Comparison of ENCODE assay signal across 9 mouse cellular contexts in the genomic region with DNA sequence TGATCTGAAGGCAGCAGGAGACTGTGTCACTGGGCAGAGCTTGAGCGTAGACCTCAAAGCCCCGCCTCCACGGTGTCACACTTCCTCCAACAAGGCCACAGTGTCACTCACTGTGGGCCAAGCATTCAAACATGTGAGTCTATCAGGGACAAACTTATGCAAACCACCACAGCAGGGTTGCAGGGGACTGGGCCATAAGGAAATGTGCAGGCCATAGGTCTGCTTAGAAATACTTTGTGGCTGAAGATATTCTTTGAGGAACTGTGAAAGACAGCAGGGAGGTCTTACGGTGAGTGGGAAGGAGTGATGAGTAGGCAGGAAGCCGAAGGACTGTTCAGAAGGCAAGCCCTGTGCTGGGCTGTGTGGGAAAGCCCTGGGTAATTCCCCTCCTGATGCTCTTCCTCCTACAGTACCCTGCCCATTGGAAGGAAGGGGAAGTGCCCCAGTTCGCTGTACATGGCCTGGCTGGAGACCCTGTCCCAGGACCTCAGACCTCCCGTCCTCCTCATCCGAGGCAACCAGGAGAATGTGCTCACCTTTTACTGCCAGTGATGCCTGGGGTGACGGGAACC. TPM values are rescaled to one million over a fixed set of nuclear protein-coding genes. Genes with fewer than 3 reads are reported as not detected.
DNase-seq lines count a peak whose midpoint lies in the region; ATAC-seq and TF ChIP-seq lines count a peak whose summit lies in the region.
"Had no signal": no experiment of that assay in that cellular context is flagged by ENCODE, and none has a peak within 500 bp of the region (broad histone marks: within the 10 kb centered on the region; RNA-seq: fewer than 3 reads in every experiment).

No protein-coding gene starts in this region.

- no peak overlapping the region for H3K4me2 ChIP-seq in liver, embryonic 14.5 days (ENCODE audit: low read depth)

- TF ChIP-seq EP300 in liver, embryonic 14.5 days (IDR thresholded peaks at IDR 0.05; ENCODE audit: low read depth), result no peak

- DNase-seq in adrenal gland, adult 2 months, result peak; percentile 70
- DNase-seq in adrenal gland, postnatal 4 days (ENCODE audit: low spot score in 2 of 2), result no peak
- DNase-seq in adrenal gland, postnatal 14 days, result peak; percentile 78
- DNase-seq in liver, embryonic 14.5 days (ENCODE audit: low read depth in 3 of 3, low spot score in 3 of 3), result no peak
- peak; percentile 54 to 62 for DNase-seq in spleen, postnatal 14 days (ENCODE audit: low spot score in 2 of 2)
- DNase-seq in MN1 (ENCODE audit: low spot score), result no peak
- DNase-seq in cerebellum, adult 18-20 months, result no peak
- DNase-seq in layer of hippocampus, adult 9-10 months (ENCODE audit: low spot score), result no peak

- H3K9me3 ChIP-seq in liver, embryonic 14.5 days (ENCODE audit: control insufficient read depth, low read length), result no peaks in the 10 kb centered on the region

- peaks cover 2 to 16% of the 10 kb centered on the region in 2 experiments; a peak in 3 of 4 replicates for H3K4me1 ChIP-seq in liver, embryonic 14.5 days (replicated peaks; ENCODE audit: control insufficient read depth in 2 of 2, insufficient read depth in 2 of 2, low read length in 1 of 2)

- H3K27ac ChIP-seq in liver, embryonic 14.5 days, result no peak overlapping the region

- ATAC-seq in liver, embryonic 14.5 days (ENCODE audit: insufficient read depth), result peak; percentile 56

- H3K36me3 ChIP-seq in liver, embryonic 14.5 days (replicated peaks; ENCODE audit: control insufficient read depth, insufficient read depth, low read depth), result no peaks in the 10 kb centered on the region

- H3K4me3 ChIP-seq in liver, embryonic 14.5 days (ENCODE audit: insufficient read depth in 1 of 2, low read depth in 2 of 2, low read length in 2 of 2), result no peak overlapping the region

- no peak for TF ChIP-seq CTCF in liver, embryonic 14.5 days (IDR thresholded peaks at IDR 0.05; ENCODE audit: low read depth)

- WGBS in liver, embryonic 14.5 days (ENCODE audit: insufficient replicate concordance), result 24% methylated on average over 9 of the region's 9 CpGs

- H3K27me3 ChIP-seq in liver, embryonic 14.5 days (ENCODE audit: control insufficient read depth, insufficient read depth, low read length), result no peaks in the 10 kb centered on the region

- H3K9ac ChIP-seq in liver, embryonic 14.5 days (replicated peaks), result no peak overlapping the region

RNA-seq across cellular contexts. Expression of a gene that starts 20.7 kb away (rescaled TPM):
- 100 to 1,000 TPM in 1 of 2 experiments, 10 to 100 TPM in 1; 99.0 to 141 TPM for total RNA-seq in adrenal gland, adult 2 months (2021)
- 188 and 195 TPM in 2 replicates for polyA plus RNA-seq in adrenal gland, adult 2 months (2012; rRNA removed)
- 10 to 100 TPM; 65.5 to 75.2 TPM for total RNA-seq in adrenal gland, postnatal 4 days (2021)
- total RNA-seq in adrenal gland, postnatal 14 days (2021), result 112 and 114 TPM in 2 replicates
- polyA plus RNA-seq in liver, embryonic 14.5 days (2012; rRNA removed), result 41.8 and 46.7 TPM in 2 replicates
- polyA plus RNA-seq in liver, embryonic 14.5 days (2014; fragmentation: Nextera tagmentation; extraction: Ambion mirVana), result 83.2 and 86.5 TPM in 2 replicates

RNA-seq across cellular contexts. Expression of a gene that starts 36.5 kb away (rescaled TPM):
- total RNA-seq in adrenal gland, adult 2 months (2021), result under 1 TPM in 1 of 2 experiments, not detected in 1; 0.12 TPM
- 0.10 TPM in 1 of 2 replicates, not detected in the other for polyA plus RNA-seq in adrenal gland, adult 2 months (2012; rRNA removed)
- 10 to 100 TPM in 1 of 2 experiments, 1 to 10 TPM in 1; 1.0 to 29.0 TPM for total RNA-seq in adrenal gland, postnatal 4 days (2021)
- total RNA-seq in adrenal gland, postnatal 14 days (2021), result 0.11 and 0.19 TPM in 2 replicates
- 0.01 TPM in 1 of 2 replicates, not detected in the other for polyA plus RNA-seq in liver, embryonic 14.5 days (2012; rRNA removed)
- 0.11 TPM in 1 of 2 replicates, not detected in the other for polyA plus RNA-seq in liver, embryonic 14.5 days (2014; fragmentation: Nextera tagmentation; extraction: Ambion mirVana)
- polyA plus RNA-seq: heart, embryonic 16.5 days had no signal

Comparison
In these comparisons a context has a peak if more than half of its experiments do, and no peak if none do; other contexts are left out.
1. DNase-seq: peak in adrenal gland, adult 2 months (single experiment), adrenal gland, postnatal 14 days (single experiment) and spleen, postnatal 14 days (2 of 2); none in adrenal gland, postnatal 4 days (0 of 2), liver, embryonic 14.5 days (0 of 3), MN1 (single experiment), cerebellum, adult 18-20 months (0 of 2) and layer of hippocampus, adult 9-10 months (single experiment).